Mouse (Mus musculus): ENCODE results near the gene Fam186b. TPM values are rescaled to one million over a fixed set of nuclear protein-coding genes. Genes with fewer than 3 reads are reported as not detected.

Fam186b gene
- polyA plus RNA-seq, 1 experiment from 2014 or later, result 0.74 TPM

DNA sequence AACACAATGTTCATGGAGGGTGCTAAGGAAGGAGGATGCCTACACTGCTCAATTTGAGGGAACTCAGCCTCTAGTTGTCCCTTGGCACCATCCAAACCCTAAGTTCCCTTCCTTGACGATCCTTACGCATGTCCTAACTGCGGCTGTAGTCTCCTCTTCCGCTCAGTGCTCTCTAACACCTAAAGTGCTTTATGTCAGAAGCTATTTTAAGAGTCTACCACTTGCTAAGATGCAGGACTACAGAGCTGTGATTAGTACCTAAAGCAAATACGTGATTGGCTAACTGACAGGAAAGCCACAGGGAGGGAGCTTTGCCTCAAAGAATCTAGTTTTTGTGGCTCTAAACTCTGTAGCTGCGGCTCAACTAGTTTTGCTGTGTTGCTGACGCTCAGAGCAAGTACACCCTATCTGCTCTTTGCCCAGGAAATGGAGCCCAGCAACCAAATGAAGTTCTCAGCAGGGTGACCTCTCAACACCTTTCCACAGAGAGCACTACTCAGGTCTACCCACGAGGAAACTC is 40.2 kb upstream of the Fam186b start:
- H3K36me3 ChIP-seq (ENCODE audit: control insufficient read depth, insufficient read depth, low read length), result peaks cover 5% of the 10 kb centered on the region; the same call in 1 of the 2 replicates
- no peak overlapping the region for H3K27ac ChIP-seq (replicated peaks; ENCODE audit: low read depth, low read length)
- WGBS, result 88% methylated on average over 8 of the region's 8 CpGs
- H3K4me3 ChIP-seq (replicated peaks; ENCODE audit: low read depth, low read length), result no peak overlapping the region
- no peak overlapping the region for H3K4me2 ChIP-seq (ENCODE audit: low read length)
- H3K4me1 ChIP-seq (ENCODE audit: control insufficient read depth, insufficient read depth, low read length), result no peaks in the 10 kb centered on the region
- ATAC-seq (ENCODE audit: low FRiP score, low TSS enrichment) (no peak), DNase-seq (no peak)
- H3K27me3 ChIP-seq (ENCODE audit: control insufficient read depth, insufficient read depth, low read length), result no peaks in the 10 kb centered on the region
- no peak overlapping the region for H3K9ac ChIP-seq (replicated peaks; ENCODE audit: low read length)
- no peaks in the 10 kb centered on the region for H3K9me3 ChIP-seq (ENCODE audit: control insufficient read depth, low read length)

DNA sequence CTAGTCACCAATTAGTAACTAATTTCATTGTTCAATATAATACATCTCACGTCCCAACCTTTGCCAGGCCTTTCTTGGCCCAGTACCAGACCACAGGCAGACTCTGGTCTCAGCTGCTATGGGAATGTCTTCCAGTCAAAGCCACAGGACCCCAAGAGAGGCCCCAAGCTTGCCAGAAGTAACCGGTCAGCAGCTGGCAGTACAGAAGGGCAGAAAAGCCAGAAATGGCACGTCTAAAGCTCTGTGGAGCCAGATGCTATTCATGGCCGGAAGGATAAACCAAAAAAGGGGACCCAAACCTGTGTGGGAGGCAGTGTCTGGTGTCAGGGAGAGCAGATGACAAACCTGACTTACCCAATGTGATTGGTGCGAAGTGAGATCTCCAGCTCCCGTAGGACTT is 38.8 kb upstream of the Fam186b start:
- no peaks in the 10 kb centered on the region for H3K4me1 ChIP-seq (ENCODE audit: control insufficient read depth, insufficient read depth, low read length)
- H3K9ac ChIP-seq (replicated peaks; ENCODE audit: low read length), result no peak overlapping the region
- H3K36me3 ChIP-seq (ENCODE audit: control insufficient read depth, insufficient read depth, low read length), result peaks cover 5% of the 10 kb centered on the region; the same call in 1 of the 2 replicates
- H3K27me3 ChIP-seq (ENCODE audit: control insufficient read depth, insufficient read depth, low read length), result no peaks in the 10 kb centered on the region
- no peak overlapping the region for H3K4me3 ChIP-seq (replicated peaks; ENCODE audit: low read depth, low read length)
- H3K9me3 ChIP-seq (ENCODE audit: control insufficient read depth, low read length), result no peaks in the 10 kb centered on the region
- WGBS, result 74% methylated on average over 6 of the region's 6 CpGs
- ATAC-seq (ENCODE audit: low FRiP score, low TSS enrichment) (no peak), DNase-seq (peak; percentile 14)
- H3K4me2 ChIP-seq (ENCODE audit: low read length), result no peak overlapping the region
- no peak overlapping the region for H3K27ac ChIP-seq (replicated peaks; ENCODE audit: low read depth, low read length)

DNA sequence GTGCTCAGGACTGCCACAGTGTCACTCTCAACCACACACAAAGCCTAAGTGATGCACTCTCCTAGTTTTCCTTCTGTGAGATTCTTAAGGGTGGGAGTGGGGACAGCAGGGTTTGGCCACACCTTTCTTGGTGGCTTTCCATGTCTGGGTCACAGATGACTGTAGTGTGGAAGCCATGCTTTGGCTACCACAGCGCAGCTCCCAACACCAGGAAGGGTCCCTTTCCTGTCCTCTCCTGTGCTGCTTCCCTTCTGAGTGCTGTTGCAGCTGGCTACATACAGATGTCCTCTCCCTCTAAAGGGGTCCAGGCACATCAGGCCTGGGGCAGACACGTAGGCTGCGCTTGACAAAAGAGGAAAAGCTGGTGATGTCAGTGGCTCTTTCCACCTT is 38.0 kb upstream of the Fam186b start:
- Histone ChIP-seq H3K4me3 (replicated peaks; ENCODE audit: low read depth, low read length) (no peak overlapping the region), H3K4me2 (ENCODE audit: low read length) (no peak overlapping the region), H3K9ac (replicated peaks; ENCODE audit: low read length) (no peak overlapping the region), H3K4me1 (ENCODE audit: control insufficient read depth, insufficient read depth, low read length) (no peaks in the 10 kb centered on the region), H3K36me3 (ENCODE audit: control insufficient read depth, insufficient read depth, low read length) (peaks cover 10% of the 10 kb centered on the region; the same call in 1 of the 2 replicates), H3K9me3 (ENCODE audit: control insufficient read depth, low read length) (no peaks in the 10 kb centered on the region), H3K27ac (replicated peaks; ENCODE audit: low read depth, low read length) (peak overlapping the region; percentile 9; the same call in 1 of the 2 replicates), H3K27me3 (ENCODE audit: control insufficient read depth, insufficient read depth, low read length) (no peaks in the 10 kb centered on the region)
- DNase-seq, result no peak
- WGBS, result 96% methylated on average over 3 of the region's 3 CpGs
- no peak for ATAC-seq (ENCODE audit: low FRiP score, low TSS enrichment)

DNA sequence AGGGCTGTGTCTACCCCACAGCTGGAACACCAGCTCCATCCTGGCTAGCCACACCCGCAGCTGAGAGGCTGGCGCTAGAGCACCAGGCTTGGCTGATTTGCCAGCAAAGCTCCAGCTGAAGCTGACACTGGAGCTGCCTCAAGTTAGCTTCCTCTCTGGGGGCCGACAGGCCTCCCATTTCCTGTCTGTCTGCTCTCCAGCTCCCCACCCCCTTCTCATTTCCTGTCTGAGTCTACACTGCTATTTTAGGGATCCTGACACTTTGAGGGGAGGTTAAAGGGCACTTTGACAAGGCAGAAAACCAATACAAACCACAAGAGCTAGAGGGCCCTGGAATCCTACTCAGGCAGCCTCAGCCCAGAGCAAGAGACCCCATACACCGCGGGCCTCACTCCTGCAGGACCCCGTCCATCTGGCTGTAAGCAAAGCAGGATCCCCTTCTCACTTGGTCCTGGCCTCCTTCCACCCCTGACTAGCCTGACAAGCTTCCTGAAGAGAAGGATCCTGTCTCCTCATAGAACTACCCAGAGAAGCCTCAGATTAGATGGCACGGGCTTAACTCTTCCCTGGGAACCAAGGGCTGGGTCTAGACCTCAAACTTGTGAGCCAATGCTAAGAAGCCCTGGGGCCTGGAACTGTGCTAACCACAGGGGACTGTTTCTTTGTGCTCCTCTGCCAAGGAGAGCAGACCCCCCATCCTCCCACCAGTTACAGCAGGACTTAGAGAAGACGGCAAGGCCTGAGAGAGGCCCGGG is 37.4 kb upstream of the Fam186b start:
- Histone ChIP-seq H3K9ac (replicated peaks; ENCODE audit: low read length) (peak overlapping the region; percentile 29; the same call in 1 of the 2 replicates), H3K4me3 (replicated peaks; ENCODE audit: low read depth, low read length) (no peak overlapping the region), H3K36me3 (ENCODE audit: control insufficient read depth, insufficient read depth, low read length) (peaks cover 11% of the 10 kb centered on the region; the same call in 1 of the 2 replicates), H3K27me3 (ENCODE audit: control insufficient read depth, insufficient read depth, low read length) (no peaks in the 10 kb centered on the region), H3K4me1 (ENCODE audit: control insufficient read depth, insufficient read depth, low read length) (no peaks in the 10 kb centered on the region), H3K9me3 (ENCODE audit: control insufficient read depth, low read length) (no peaks in the 10 kb centered on the region), H3K4me2 (ENCODE audit: low read length) (no peak overlapping the region), H3K27ac (replicated peaks; ENCODE audit: low read depth, low read length) (0 out of 2 replicates have a peak overlapping the region, but pooled peaks have one; percentile 9)
- ATAC-seq (ENCODE audit: low FRiP score, low TSS enrichment), result no peak
- DNase-seq, result peak; percentile 37
- WGBS, result 72% methylated on average over 9 of the region's 9 CpGs

DNA sequence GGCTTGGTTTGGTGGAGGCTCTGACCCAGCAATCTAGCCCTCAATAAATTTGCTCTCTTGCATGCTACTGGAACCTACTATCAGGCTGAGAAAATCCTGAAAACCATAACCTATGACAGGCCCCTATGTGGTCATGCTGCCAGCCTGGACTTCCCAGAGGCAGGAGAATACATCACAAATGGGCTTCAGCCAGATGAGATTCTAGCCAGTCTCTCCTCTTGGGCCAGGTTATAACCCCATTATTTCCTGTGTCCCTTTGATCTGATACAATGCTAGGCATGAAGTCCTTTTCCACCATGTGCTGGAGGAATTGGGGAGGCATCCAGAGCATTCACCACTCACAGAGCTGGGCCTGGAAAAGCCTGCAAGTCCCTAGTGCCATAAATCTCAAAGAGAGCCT is 36.4 kb upstream of the Fam186b start:
- ATAC-seq (ENCODE audit: low FRiP score, low TSS enrichment) (no peak), DNase-seq (no peak)
- Histone ChIP-seq H3K4me1 (ENCODE audit: control insufficient read depth, insufficient read depth, low read length) (no peaks in the 10 kb centered on the region), H3K9me3 (ENCODE audit: control insufficient read depth, low read length) (no peaks in the 10 kb centered on the region), H3K27ac (replicated peaks; ENCODE audit: low read depth, low read length) (peak overlapping the region; percentile 45; the same call in 1 of the 2 replicates), H3K4me2 (ENCODE audit: low read length) (no peak overlapping the region), H3K27me3 (ENCODE audit: control insufficient read depth, insufficient read depth, low read length) (no peaks in the 10 kb centered on the region), H3K36me3 (ENCODE audit: control insufficient read depth, insufficient read depth, low read length) (peaks cover 16% of the 10 kb centered on the region; the same call in 1 of the 2 replicates), H3K9ac (replicated peaks; ENCODE audit: low read length) (no peak overlapping the region), H3K4me3 (replicated peaks; ENCODE audit: low read depth, low read length) (no peak overlapping the region)

DNA sequence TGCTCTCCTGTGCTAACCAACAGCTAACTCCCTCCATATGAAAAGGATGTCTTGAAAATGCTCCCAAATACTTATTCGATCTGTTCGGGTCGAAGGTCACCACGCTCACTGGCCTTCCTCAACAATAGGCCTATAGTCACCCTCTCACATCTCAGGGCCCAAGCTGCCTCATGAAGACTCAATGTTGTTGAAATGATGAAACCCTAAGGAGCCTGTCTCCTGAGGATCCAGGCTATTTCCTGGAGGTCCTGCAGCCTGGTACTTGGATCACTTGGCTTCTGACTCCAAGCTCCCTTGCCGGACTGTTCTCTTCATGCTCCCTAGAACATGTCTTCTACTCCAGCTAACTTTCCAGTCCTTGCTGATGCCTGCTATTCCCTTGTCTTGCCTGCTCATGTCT is 35.7 kb upstream of the Fam186b start:
- Histone ChIP-seq H3K4me2 (ENCODE audit: low read length) (no peak overlapping the region), H3K4me1 (ENCODE audit: control insufficient read depth, insufficient read depth, low read length) (no peaks in the 10 kb centered on the region), H3K9me3 (ENCODE audit: control insufficient read depth, low read length) (no peaks in the 10 kb centered on the region), H3K27me3 (ENCODE audit: control insufficient read depth, insufficient read depth, low read length) (no peaks in the 10 kb centered on the region), H3K27ac (replicated peaks; ENCODE audit: low read depth, low read length) (no peak overlapping the region), H3K4me3 (replicated peaks; ENCODE audit: low read depth, low read length) (no peak overlapping the region), H3K36me3 (ENCODE audit: control insufficient read depth, insufficient read depth, low read length) (peaks cover 16% of the 10 kb centered on the region; the same call in 1 of the 2 replicates), H3K9ac (replicated peaks; ENCODE audit: low read length) (no peak overlapping the region)
- WGBS, result 38% methylated on average over 5 of the region's 5 CpGs
- ATAC-seq (ENCODE audit: low FRiP score, low TSS enrichment) (no peak), DNase-seq (no peak)

DNA sequence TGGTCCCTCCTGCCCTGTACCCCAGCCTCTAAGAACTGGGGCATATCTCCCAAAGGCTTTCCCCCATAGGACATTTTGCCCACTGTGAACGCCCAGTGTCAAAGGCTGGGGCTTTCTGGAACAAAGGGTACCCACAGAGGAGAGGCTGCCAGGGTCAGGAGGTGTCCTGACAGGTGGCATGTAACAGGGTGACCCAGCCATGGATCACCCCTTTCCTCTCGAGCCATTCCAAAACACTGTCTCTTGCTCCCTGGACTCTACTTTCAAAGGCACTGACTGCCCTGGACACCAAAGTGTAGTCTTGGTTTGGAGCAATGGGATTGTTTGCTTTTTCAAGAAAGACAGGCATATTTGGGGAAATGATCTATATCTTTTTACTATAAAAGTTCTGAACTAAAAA is 34.6 kb upstream of the Fam186b start:
- WGBS, result 69% methylated on average over 2 of the region's 2 CpGs
- no peak for DNase-seq
- no peak overlapping the region for H3K9ac ChIP-seq (replicated peaks; ENCODE audit: low read length)

DNA sequence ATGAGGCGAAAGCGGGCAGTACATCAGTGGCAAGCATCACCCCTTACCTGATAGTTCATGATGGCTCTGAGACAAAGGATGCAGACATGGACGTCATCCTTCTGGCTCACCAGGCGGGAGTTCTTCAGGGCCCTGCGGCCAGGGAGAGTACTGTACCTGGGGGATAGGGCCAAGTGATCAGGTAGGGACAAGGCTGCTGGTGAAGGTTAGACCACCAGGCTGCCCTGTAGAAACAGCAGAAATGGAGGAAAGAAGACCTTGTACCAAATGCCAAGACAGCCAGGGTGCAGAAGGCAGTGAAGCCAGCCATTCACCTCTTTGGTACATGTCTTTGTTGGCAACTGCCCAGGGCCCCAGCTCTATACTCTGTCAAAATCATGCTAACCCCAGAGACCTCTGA is 32.3 kb upstream of the Fam186b start:
- DNase-seq (no peak), ATAC-seq (ENCODE audit: low FRiP score, low TSS enrichment) (no peak)
- whole genome bisulfite sequencing, result 96% methylated on average over 5 of the region's 5 CpGs
- no peaks in the 10 kb centered on the region for H3K4me1 ChIP-seq (ENCODE audit: control insufficient read depth, insufficient read depth, low read length)
- H3K27ac ChIP-seq (replicated peaks; ENCODE audit: low read depth, low read length), result no peak overlapping the region
- no peaks in the 10 kb centered on the region for H3K9me3 ChIP-seq (ENCODE audit: control insufficient read depth, low read length)
- no peak overlapping the region for H3K4me3 ChIP-seq (replicated peaks; ENCODE audit: low read depth, low read length)
- H3K9ac ChIP-seq (replicated peaks; ENCODE audit: low read length), result no peak overlapping the region
- peaks cover 39% of the 10 kb centered on the region for H3K36me3 ChIP-seq (ENCODE audit: control insufficient read depth, insufficient read depth, low read length)
- no peaks in the 10 kb centered on the region for H3K27me3 ChIP-seq (ENCODE audit: control insufficient read depth, insufficient read depth, low read length)
- no peak overlapping the region for H3K4me2 ChIP-seq (ENCODE audit: low read length)

More for the DNA sequence above, 34.6 kb upstream of the Fam186b start:
- Histone ChIP-seq H3K9me3 (ENCODE audit: control insufficient read depth, low read length) (no peaks in the 10 kb centered on the region), H3K36me3 (ENCODE audit: control insufficient read depth, insufficient read depth, low read length) (peaks cover 22% of the 10 kb centered on the region), H3K27ac (replicated peaks; ENCODE audit: low read depth, low read length) (no peak overlapping the region), H3K4me1 (ENCODE audit: control insufficient read depth, insufficient read depth, low read length) (no peaks in the 10 kb centered on the region), H3K27me3 (ENCODE audit: control insufficient read depth, insufficient read depth, low read length) (no peaks in the 10 kb centered on the region), H3K4me3 (replicated peaks; ENCODE audit: low read depth, low read length) (no peak overlapping the region), H3K4me2 (ENCODE audit: low read length) (no peak overlapping the region)
- ATAC-seq (ENCODE audit: low FRiP score, low TSS enrichment), result no peak

DNA sequence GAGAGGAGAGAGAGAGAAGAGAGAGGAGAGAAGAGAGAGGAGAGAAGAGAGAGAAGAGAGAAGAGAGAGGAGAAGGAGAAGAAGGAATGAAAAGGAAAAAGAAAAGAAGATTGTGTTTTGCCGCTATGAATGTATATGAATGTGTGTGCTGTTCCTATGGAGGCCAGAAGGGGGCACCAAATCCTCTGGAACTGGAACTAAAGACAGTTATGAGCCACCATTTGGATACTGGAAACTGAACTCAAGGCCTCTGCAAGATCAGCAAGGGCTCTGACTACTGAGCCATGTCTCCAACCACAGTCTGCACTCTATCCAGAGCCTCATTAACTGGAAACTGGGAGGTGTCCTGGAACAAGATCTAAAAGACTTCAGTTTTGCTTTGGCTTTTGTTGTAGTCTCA is 31.3 kb upstream of the Fam186b start:
- H3K27ac ChIP-seq (replicated peaks; ENCODE audit: low read depth, low read length), result no peak overlapping the region
- ATAC-seq (ENCODE audit: low FRiP score, low TSS enrichment) (no peak), DNase-seq (peak; percentile 43)
- H3K9ac ChIP-seq (replicated peaks; ENCODE audit: low read length), result no peak overlapping the region
- no peak overlapping the region for H3K4me2 ChIP-seq (ENCODE audit: low read length)
- peaks cover 47% of the 10 kb centered on the region for H3K36me3 ChIP-seq (ENCODE audit: control insufficient read depth, insufficient read depth, low read length)
- no peaks in the 10 kb centered on the region for H3K9me3 ChIP-seq (ENCODE audit: control insufficient read depth, low read length)
- no peaks in the 10 kb centered on the region for H3K4me1 ChIP-seq (ENCODE audit: control insufficient read depth, insufficient read depth, low read length)
- WGBS, result 61% methylated on average over 1 of the region's 1 CpGs
- no peak overlapping the region for H3K4me3 ChIP-seq (replicated peaks; ENCODE audit: low read depth, low read length)
- no peaks in the 10 kb centered on the region for H3K27me3 ChIP-seq (ENCODE audit: control insufficient read depth, insufficient read depth, low read length)
